Mouse (Mus musculus) small intestine, adult 2 months (tissue): ENCODE results near the gene Nkx1-2.

Experiments used
- CTCF ChIP-seq: fragments of 200-500 bp; IDR thresholded peaks from 2 replicates; pipeline ENCODE4 v1.5.1; 2012; ENCODE audit warnings: low read depth, mild to moderate bottlenecking, control low read depth, inconsistent platforms, low read length, moderate library complexity, mixed read lengths; ENCODE audit not compliant: insufficient replicate concordance, insufficient read length; ENCODE audit errors: extremely low read depth
- POLR2A ChIP-seq: fragments of 200-500 bp; IDR thresholded peaks from 2 replicates; pipeline ENCODE4 v1.6.1; 2012; ENCODE audit warnings: low read depth, mild to moderate bottlenecking, control low read depth, inconsistent platforms, low read length, moderate library complexity

DNA sequence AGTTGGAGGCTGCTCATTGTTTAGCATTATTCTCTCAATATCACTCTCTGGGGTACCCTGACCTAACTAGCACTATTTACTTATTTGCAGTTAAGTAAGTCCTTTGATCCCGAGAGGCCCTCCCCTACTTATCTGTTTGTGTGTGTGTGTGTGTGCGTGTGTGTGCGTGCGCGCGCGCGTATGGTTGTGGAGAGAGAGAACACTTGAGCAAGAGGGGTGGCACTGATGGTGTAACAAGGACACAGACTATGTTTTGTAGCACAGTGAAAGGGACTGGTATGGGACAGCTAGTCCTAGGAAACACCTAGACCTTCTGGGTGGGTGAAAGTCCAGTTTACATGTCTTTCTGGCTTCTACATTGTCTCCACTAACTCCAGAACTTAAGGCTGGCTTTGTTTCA lies 12.1 kb upstream of the Nkx1-2 start:
- no peak for TF ChIP-seq POLR2A
- no peak for TF ChIP-seq CTCF
